Mouse (Mus musculus): ENCODE results near the gene Pet117.
A peak's percentile ranks its signal among the peaks of the same experiment; 100 is the strongest.

Pet117 gene

DNA sequence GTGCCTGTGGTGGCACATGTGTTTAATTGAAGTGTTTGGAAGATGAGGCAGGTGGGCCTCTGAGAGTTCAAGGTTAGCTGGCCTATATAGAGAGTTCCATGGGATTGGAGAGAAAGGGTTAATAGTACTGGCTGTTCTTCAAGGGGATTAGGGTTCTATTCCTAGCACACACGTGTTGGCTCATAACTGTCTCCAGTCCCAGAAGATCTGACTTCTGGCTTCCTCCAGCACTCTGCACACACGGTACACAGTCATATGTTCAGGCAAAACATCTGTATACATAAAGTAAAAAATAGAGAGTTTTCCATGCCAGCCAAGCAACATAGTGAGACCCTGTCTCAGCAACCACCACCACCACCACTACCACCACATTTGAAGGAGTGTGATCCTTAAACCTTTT, 17.5 kb downstream of the Pet117 start:
- no peak for DNase-seq

GRCm38 (mm10) chr2:144388416-144388815, 19.6 kb downstream of the Pet117 start:
- DNase-seq = no peak

- DNase-seq = no peak
These were observed 30.7 kb downstream of the Pet117 start for GRCm38 (mm10) chr2:144399531-144399930.

DNA sequence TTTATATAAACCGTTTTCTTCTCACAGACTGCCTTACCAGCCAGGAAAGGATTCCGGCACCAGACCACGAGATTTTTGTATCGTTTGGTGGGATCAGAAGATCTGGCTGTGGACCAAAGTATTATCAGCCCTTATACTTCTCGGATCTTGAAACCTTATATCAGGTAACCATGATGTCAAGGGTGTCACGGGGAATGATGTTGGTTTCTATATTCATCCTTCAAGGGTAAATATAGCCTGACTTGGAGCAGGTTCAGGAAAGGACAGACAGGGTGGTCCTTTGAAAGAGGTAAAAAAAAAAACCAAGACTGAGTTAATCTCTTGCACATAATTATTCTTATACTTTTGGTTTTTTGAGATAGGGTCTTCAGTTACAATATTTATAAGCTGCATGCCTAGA, 31.9 kb downstream of the Pet117 start:
- no peak for DNase-seq

GRCm38 (mm10) chr2:144409037-144409436, 40.2 kb downstream of the Pet117 start:
- DNase-seq = no peak

GRCm38 (mm10) chr2:144410603-144411002, 41.8 kb downstream of the Pet117 start:
- DNase-seq = peak; percentile 11

GRCm38 (mm10) chr2:144414646-144415045, 45.9 kb downstream of the Pet117 start:
- no peak for DNase-seq

GRCm38 (mm10) chr2:144416859-144417258, 48.1 kb downstream of the Pet117 start:
- no peak for DNase-seq

GRCm38 (mm10) chr2:144418062-144418461, 49.3 kb downstream of the Pet117 start:
- no peak for DNase-seq

- no peak for DNase-seq
These were observed 53.4 kb downstream of the Pet117 start for GRCm38 (mm10) chr2:144422094-144422675.

All from thymus, postnatal 4 days (tissue).